Mouse (Mus musculus) gonadal fat pad, adult 2 months (tissue): Measurements from ENCODE around the gene Ciz1. TPM values are rescaled to one million over a fixed set of nuclear protein-coding genes. Genes with fewer than 3 reads are reported as not detected.

Experiments used
- DNase-seq: peaks from one replicate; pipeline ENCODE4 v3.0.0-alpha.2; 2012; ENCODE audit warnings: low read depth
- polyA plus RNA-seq: library from polyadenylated mRNA; depleted of rRNA; stranded (reverse); fragments of >200 nt; gene quantifications from 2 replicates; pipeline ENCODE4 v1.2.3, GENCODE M21; 2012

Gene Ciz1
- polyA plus RNA-seq, 1 experiment: 154 TPM

- DNase-seq: no peak
Observed at GRCm38 (mm10) chr2:32319586-32320580, 32.2 kb upstream of the Ciz1 start.

GRCm38 (mm10) chr2:32320721-32321120 lies 31.4 kb upstream of the Ciz1 start:
- no peak for DNase-seq

- no peak for DNase-seq
Observed at GRCm38 (mm10) chr2:32321591-32322298, 30.4 kb upstream of the Ciz1 start.

- no peak for DNase-seq
Observed at GRCm38 (mm10) chr2:32322754-32323741, 29.1 kb upstream of the Ciz1 start.

- DNase-seq: no peak
Observed at GRCm38 (mm10) chr2:32324322-32324721, 27.8 kb upstream of the Ciz1 start.

- DNase-seq: no peak
Observed at GRCm38 (mm10) chr2:32325342-32325741, 26.8 kb upstream of the Ciz1 start.

- DNase-seq: no peak
Observed at GRCm38 (mm10) chr2:32327200-32327599, 24.9 kb upstream of the Ciz1 start.

GRCm38 (mm10) chr2:32328911-32329460 lies 23.1 kb upstream of the Ciz1 start:
- no peak for DNase-seq

- no peak for DNase-seq
Observed at GRCm38 (mm10) chr2:32329531-32329930, 22.6 kb upstream of the Ciz1 start.

- no peak for DNase-seq
Observed at GRCm38 (mm10) chr2:32332159-32332558, 20.0 kb upstream of the Ciz1 start.

GRCm38 (mm10) chr2:32335888-32336287 lies 16.2 kb upstream of the Ciz1 start:
- DNase-seq: no peak

- DNase-seq: no peak
Observed at GRCm38 (mm10) chr2:32339912-32340642, 12.1 kb upstream of the Ciz1 start.

GRCm38 (mm10) chr2:32340836-32341633 lies 11.1 kb upstream of the Ciz1 start:
- DNase-seq: no peak

- DNase-seq: no peak
Observed at GRCm38 (mm10) chr2:32341634-32341939, 10.5 kb upstream of the Ciz1 start.

GRCm38 (mm10) chr2:32342039-32342438 lies 10.1 kb upstream of the Ciz1 start:
- DNase-seq: no peak

- DNase-seq: no peak
Observed at GRCm38 (mm10) chr2:32342539-32343350, 9.4 kb upstream of the Ciz1 start.

GRCm38 (mm10) chr2:32343351-32343671 lies 8.8 kb upstream of the Ciz1 start:
- DNase-seq: no peak

GRCm38 (mm10) chr2:32344056-32344455 lies 8.1 kb upstream of the Ciz1 start:
- no peak for DNase-seq
